11 mouse cellular contexts compared by ENCODE assay signal in genomic region chr9:32505460-32506075, GRCm38 (mm10). TPM values are rescaled to one million over a fixed set of nuclear protein-coding genes. Genes with fewer than 3 reads are reported as not detected.
A peak's percentile ranks its signal among the peaks of the same experiment; 100 is the strongest.
DNase-seq lines count a peak whose midpoint lies in the region; ATAC-seq and TF ChIP-seq lines count a peak whose summit lies in the region.
"Had no signal": no experiment of that assay in that cellular context is flagged by ENCODE, and none has a peak within 500 bp of the region (broad histone marks: within the 10 kb centered on the region; RNA-seq: fewer than 3 reads in every experiment).

No protein-coding gene starts in this region.

- H3K27ac ChIP-seq in kidney, embryonic 15.5 days = peak overlapping the region; percentile 78
- H3K27ac ChIP-seq in liver, postnatal 0 days (ENCODE audit: low read depth) = peak overlapping the region; percentile 64

- H3K36me3 ChIP-seq in kidney, embryonic 15.5 days = no peaks in the 10 kb centered on the region
- H3K36me3 ChIP-seq in liver, postnatal 0 days (replicated peaks; ENCODE audit: insufficient read depth, low read length) = no peaks in the 10 kb centered on the region
- H3K36me3 ChIP-seq: G1E; stomach, embryonic 15.5 days had no signal

- no peak for ATAC-seq in kidney, embryonic 15.5 days (replicated peaks; ENCODE audit: low FRiP score)
- ATAC-seq in liver, postnatal 0 days = no peak

- peak; percentile 25 to 50 for DNase-seq in frontal cortex, adult 2 months (ENCODE audit: extremely low spot score in 1 of 2, low spot score in 1 of 2)
- no peak for DNase-seq in frontal cortex, postnatal 10 days (ENCODE audit: low spot score in 2 of 2)
- DNase-seq in kidney, adult 9 months = no peak
- DNase-seq in right cerebral cortex, adult 18-20 months = peak; percentile 20
- DNase-seq in right cerebral cortex, postnatal 14 days = no peak
- DNase-seq in liver, postnatal 0 days = no peak
- no peak for DNase-seq in spleen, postnatal 10 days (ENCODE audit: low spot score in 2 of 2)

- H3K4me2 ChIP-seq in kidney, embryonic 15.5 days = no peak overlapping the region
- H3K4me2 ChIP-seq in liver, postnatal 0 days (ENCODE audit: low read depth, low read length) = no peak overlapping the region
- H3K4me2 ChIP-seq: stomach, embryonic 15.5 days had no signal

- TF ChIP-seq CTCF in liver, postnatal 0 days (IDR thresholded peaks at IDR 0.05; ENCODE audit: low read depth) = no peak

- peaks cover 60% of the 10 kb centered on the region for H3K4me1 ChIP-seq in kidney, embryonic 15.5 days
- peaks cover 48% of the 10 kb centered on the region for H3K4me1 ChIP-seq in liver, postnatal 0 days (ENCODE audit: insufficient read depth)

- no peak overlapping the region for H3K4me3 ChIP-seq in kidney, embryonic 15.5 days (replicated peaks)
- no peak overlapping the region for H3K4me3 ChIP-seq in liver, postnatal 0 days (ENCODE audit: low read depth, low read length)
- H3K4me3 ChIP-seq: myocyte; stomach, embryonic 15.5 days had no signal

- no peaks in the 10 kb centered on the region for H3K9me3 ChIP-seq in kidney, embryonic 15.5 days (replicated peaks)
- H3K9me3 ChIP-seq in liver, postnatal 0 days (ENCODE audit: low read length) = no peaks in the 10 kb centered on the region
- H3K9me3 ChIP-seq: stomach, embryonic 15.5 days had no signal

- no peak overlapping the region for H3K9ac ChIP-seq in kidney, embryonic 15.5 days
- no peak overlapping the region for H3K9ac ChIP-seq in liver, postnatal 0 days (replicated peaks)
- H3K9ac ChIP-seq: stomach, embryonic 15.5 days had no signal

- no peak for TF ChIP-seq EP300 in liver, postnatal 0 days (IDR thresholded peaks at IDR 0.05; ENCODE audit: low read depth)

- H3K27me3 ChIP-seq in kidney, embryonic 15.5 days = no peaks in the 10 kb centered on the region
- no peaks in the 10 kb centered on the region for H3K27me3 ChIP-seq in liver, postnatal 0 days (ENCODE audit: insufficient read depth, low read length)
- H3K27me3 ChIP-seq: stomach, embryonic 15.5 days had no signal

- 80% methylated on average over 7 of the region's 7 CpGs for WGBS in kidney, embryonic 15.5 days
- WGBS in liver, postnatal 0 days (ENCODE audit: insufficient replicate concordance) = 68% methylated on average over 7 of the region's 7 CpGs

RNA-seq across cellular contexts. Expression of gene Fli1, which starts 37.1 kb away (rescaled TPM):
- polyA plus RNA-seq in frontal cortex, adult 2 months (2012; rRNA removed) = 3.1 and 4.6 TPM in 2 replicates
- polyA plus RNA-seq in kidney, embryonic 15.5 days (2015; fragmentation: Nextera tagmentation; extraction: Ambion mirVana) = 28.3 and 31.0 TPM in 2 replicates
- 9.4 and 11.5 TPM in 2 replicates for polyA plus RNA-seq in liver, postnatal 0 days (2015; fragmentation: Nextera tagmentation; extraction: Ambion mirVana)
- polyA plus RNA-seq: myocyte had no signal

Comparison
In these comparisons a context has a peak if more than half of its experiments do, and no peak if none do; other contexts are left out.
1. DNase-seq: peak in frontal cortex, adult 2 months (2 of 2) and right cerebral cortex, adult 18-20 months (single experiment); none in frontal cortex, postnatal 10 days (0 of 2), kidney, adult 9 months (single experiment), right cerebral cortex, postnatal 14 days (single experiment), liver, postnatal 0 days (single experiment) and spleen, postnatal 10 days (0 of 2).